Mouse (Mus musculus) thymus, postnatal 25 days (tissue): ENCODE measurements around the gene Cirbp.
"Not testable (repeated sequence)": the region's sequence is repeated elsewhere in the genome, so short reads cannot be mapped to it uniquely, and the experiment has no call there.

ENCODE experiments used
- DNase-seq: peaks from one replicate; pipeline ENCODE4 v3.0.0; 2022

The Cirbp gene

GRCm38 (mm10) chr10:80164998-80165344 is 814 bp upstream of the Cirbp start:
- peak; percentile 92 for DNase-seq

GRCm38 (mm10) chr10:80166136-80166535 is 351 bp downstream of the Cirbp start:
- not testable (repeated sequence) for DNase-seq

DNA sequence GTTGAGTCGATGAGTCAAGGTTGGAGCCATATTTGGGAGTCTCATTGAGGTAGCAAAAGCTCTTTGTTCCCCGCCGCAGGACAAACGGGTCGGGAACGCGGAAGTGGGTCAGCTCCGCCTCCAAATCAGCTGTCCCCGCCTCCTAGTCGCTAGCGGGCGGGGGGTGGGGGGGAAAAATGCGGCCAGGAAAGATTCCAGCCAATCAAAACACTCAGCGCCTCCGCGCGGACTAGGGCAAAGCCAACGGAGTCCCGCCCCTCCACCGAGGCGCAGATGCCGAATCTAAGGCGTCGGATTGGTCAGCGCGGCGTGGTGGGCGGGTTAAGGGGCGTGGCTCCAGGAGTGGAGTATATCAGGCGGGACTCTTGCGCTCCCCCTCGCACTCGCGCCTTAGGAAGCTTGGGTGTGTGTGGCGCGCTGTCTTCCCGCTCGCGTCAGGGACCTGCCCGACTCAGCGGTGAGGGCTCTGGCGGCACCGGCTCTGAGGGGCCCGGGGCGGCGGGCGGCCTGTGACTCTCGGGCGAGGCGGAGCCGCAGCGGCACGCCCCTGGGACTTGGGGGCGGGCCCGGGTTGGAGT is 1.8 kb downstream of the Cirbp start:
- peak; percentile 99 for DNase-seq

GRCm38 (mm10) chr10:80168038-80168661 is 2.4 kb downstream of the Cirbp start:
- DNase-seq, result peak; percentile 86

GRCm38 (mm10) chr10:80169070-80169469 is 3.3 kb downstream of the Cirbp start:
- DNase-seq, result no peak

DNA sequence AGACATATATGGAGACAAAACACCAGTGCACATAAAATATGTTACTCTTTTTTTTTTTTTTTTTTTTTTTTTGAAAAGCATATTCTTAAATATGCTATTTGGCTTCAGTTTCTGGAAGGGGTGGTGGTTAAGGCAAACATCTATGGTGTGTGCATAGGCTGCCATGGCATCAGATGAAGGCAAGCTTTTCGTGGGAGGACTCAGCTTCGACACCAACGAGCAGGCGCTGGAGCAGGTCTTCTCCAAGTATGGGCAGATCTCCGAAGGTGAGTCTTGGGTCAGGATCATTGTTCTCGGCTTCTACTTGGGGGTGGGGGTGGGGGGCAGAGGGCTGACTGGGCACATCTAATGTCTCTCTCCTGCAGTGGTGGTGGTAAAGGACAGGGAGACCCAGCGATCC is 3.9 kb downstream of the Cirbp start:
- DNase-seq, result no peak

DNA sequence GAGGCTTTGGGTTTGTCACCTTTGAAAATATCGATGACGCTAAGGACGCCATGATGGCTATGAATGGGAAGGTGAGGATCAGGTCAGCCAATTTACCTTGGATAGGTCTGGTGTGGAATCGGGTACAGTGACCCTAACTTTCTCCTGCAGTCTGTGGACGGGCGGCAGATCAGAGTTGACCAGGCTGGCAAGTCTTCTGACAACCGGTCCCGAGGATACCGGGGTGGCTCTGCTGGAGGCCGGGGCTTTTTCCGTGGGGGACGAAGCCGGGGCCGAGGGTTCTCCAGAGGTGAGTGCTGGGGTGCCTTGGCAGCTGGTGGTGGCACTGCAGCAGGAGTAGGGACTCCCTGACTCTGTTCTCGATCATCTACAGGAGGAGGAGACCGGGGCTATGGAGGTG is 4.3 kb downstream of the Cirbp start:
- no peak for DNase-seq

- no peak for DNase-seq
Measured at GRCm38 (mm10) chr10:80170601-80171021, 4.8 kb downstream of the Cirbp start.

DNA sequence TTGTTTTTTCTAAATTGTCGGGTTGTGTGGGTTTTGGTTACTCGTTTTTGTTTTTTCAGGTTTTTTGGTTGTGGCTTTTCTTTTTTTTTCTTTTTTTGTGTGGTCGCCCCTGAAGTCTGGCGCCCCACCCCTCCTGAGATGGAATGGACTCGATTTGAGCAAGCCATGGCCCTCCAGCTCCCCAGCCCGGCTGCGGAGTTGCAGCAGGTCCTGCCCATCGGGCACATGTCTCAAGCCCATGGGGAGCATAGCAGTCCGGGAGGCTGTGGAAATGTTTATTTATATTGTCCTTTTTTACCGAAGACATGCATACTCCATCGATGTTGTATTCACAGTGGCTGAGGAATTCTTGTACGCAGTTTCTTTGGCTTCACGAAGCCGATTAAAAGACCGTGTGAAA is 5.5 kb downstream of the Cirbp start:
- DNase-seq, result no peak

DNA sequence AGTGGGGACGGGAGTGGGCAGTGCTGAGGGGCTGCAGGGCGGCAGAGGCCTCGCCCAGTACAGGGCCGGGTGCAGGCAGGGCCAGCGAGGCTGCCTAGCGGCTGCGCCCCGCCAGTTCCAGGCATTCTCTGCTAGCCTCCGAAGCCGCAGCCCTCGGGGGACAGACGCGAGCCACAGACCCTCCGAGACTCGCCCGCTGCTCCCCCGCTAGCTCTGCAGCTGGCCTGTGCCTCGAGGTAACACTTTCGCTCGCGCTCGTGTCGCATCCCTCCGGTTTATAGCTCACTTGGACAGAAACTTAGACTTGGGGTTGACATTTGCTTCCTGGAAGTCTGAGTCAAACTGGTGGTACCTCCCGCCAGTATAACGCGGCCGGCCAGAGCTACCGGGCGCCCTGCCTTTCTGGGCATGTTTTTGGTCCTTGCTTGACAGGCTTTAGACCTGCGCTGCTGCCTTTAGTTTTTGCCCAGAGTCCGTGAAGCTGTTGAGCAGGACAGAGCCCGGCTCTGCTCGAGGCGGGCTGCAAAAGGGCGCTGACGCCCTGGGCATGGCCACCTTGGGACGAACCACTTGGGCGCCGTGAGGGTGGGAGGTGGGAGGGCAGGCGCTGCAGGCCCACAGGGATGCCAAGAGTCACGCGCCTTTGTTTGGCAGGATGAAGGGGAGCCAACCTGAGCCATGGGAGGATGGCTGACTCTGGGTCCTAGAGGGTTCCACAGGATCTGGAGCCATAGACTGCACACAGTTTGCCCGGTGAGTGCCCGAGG is 6.2 kb downstream of the Cirbp start:
- DNase-seq, result no peak

- peak; percentile 90 for DNase-seq
Measured at GRCm38 (mm10) chr10:80172527-80173292, 6.9 kb downstream of the Cirbp start, which contains the start of gene 1600002K03Rik. Gene 1600002K03Rik (plus strand): TSS chr10:80172944.

GRCm38 (mm10) chr10:80173358-80173757 is 7.6 kb downstream of the Cirbp start:
- DNase-seq, result no peak

GRCm38 (mm10) chr10:80173955-80174640 is 8.3 kb downstream of the Cirbp start:
- DNase-seq, result no peak

- DNase-seq, result peak; percentile 53
Measured at GRCm38 (mm10) chr10:80174705-80175104, 8.9 kb downstream of the Cirbp start.

DNA sequence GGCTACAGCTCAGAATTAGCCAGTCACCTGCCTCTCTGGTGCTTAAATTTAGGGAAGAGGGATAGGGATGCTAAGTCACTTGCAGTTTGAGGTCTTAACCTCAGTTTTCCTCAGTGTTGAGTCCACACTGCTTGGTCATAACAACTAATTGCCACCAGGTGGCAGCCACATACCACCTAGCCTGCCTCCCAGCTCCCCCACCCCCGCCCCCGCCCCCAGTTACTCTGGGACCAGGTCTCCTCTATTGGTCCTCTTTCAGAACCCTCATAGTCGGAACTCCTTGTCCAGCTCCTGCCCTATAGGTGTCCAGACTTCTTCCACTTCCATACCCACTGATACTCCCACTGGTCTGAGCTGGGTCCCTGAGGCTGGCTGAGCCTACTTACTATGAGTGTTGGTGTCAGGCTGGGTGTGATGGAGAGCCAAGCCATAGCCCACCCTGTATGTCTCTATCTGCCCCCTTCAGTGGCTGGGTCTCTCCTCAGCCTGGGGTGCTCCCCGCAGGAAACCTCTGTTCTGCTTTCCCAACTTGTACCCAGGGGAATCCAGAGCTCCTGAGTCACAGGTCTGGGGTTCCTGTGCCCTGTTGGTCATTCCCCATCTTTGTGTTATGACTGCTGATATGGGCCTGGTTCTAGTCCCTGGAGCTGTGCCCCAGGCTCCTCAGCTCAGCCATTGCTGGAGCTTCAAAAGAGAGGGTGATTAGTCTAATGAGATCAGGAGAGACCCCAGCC is 9.9 kb downstream of the Cirbp start:
- peak; percentile 48 for DNase-seq

DNA sequence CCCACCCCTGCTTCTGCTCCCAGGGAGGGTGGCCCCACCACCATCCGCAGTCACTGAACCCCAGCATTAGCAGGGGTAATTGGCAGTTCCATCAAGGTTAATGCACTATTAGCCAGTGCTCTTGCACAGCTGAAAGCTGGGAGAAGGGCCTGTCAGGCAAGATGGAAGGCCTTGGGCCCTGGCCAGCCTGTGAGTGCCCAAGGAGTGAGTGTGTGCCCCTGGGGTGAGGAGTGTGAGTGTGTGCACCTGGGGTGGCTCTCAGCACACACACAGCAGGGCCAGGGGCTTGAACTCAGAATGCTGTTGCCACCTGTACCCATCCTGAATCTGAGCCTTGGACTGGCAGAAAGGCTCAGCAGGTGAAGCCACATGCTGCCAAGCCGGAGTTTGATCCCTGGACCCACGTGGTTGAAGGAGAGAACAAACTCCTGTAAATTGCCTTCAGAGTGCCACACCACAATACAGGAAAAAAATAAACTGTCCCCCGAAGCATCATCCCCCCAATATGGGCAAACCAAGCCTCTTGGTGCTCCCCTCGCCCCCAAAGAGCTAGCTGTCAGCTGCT is 10.6 kb downstream of the Cirbp start:
- no peak for DNase-seq

GRCm38 (mm10) chr10:80177441-80178279 is 11.9 kb downstream of the Cirbp start:
- DNase-seq, result no peak

GRCm38 (mm10) chr10:80179068-80180051 is 13.6 kb downstream of the Cirbp start, which contains the start of gene Efna2:
Gene Efna2 (plus strand): TSS chr10:80179482.
- DNase-seq, result peak; percentile 44

GRCm38 (mm10) chr10:80180288-80180687 is 14.5 kb downstream of the Cirbp start:
- DNase-seq, result no peak
